Mouse (Mus musculus) intestine, embryonic 14.5 days (tissue): ENCODE measurements around the gene Fam131c. TPM values are rescaled to one million over a fixed set of nuclear protein-coding genes. Genes with fewer than 3 reads are reported as not detected.

Experiments
- ATAC-seq: fragments of 200-750 bp; cut with Nextera tagmentation; replicated peaks from 2 replicates; pipeline ENCODE4 v1.8.0; 2017; ENCODE audit warnings: low read depth, moderate number of reproducible peaks, moderate TSS enrichment, moderate library complexity; ENCODE audit not compliant: low FRiP score, low TSS enrichment
- DNase-seq: peaks from one replicate; pipeline ENCODE4 v3.0.0-alpha.2; 2018; ENCODE audit warnings: low spot score
- H3K27ac ChIP-seq: fragments of 300-500 bp; sonication (generic); 2 replicates; pipeline ENCODE4 v1.5.1; 2014; ENCODE audit warnings: low read depth, mild to moderate bottlenecking, control low read depth
- H3K27me3 ChIP-seq: fragments of 300-500 bp; sonication (generic); replicated peaks from 2 replicates; pipeline ENCODE4 v1.6.1; 2014; ENCODE audit warnings: low read length, control low read depth; ENCODE audit not compliant: control insufficient read depth, insufficient read depth
- H3K36me3 ChIP-seq: fragments of 300-500 bp; sonication (generic); 2 replicates; pipeline ENCODE4 v1.6.1; 2014; ENCODE audit warnings: low read length, control low read depth; ENCODE audit not compliant: control insufficient read depth, insufficient read depth
- H3K4me1 ChIP-seq: fragments of 300-500 bp; sonication (generic); replicated peaks from 2 replicates; pipeline ENCODE4 v1.6.1; 2014; ENCODE audit warnings: low read length, control low read depth, mixed read lengths; ENCODE audit not compliant: control insufficient read depth, insufficient read depth
- H3K4me2 ChIP-seq: fragments of 300-500 bp; sonication (generic); 2 replicates; pipeline ENCODE4 v1.6.1; 2014; ENCODE audit warnings: low read length
- H3K4me3 ChIP-seq: fragments of 300-500 bp; sonication (generic); 2 replicates; pipeline ENCODE4 v1.5.1; 2014; ENCODE audit warnings: low read depth, low read length, control low read depth, mixed read lengths
- H3K9ac ChIP-seq: fragments of 300-500 bp; sonication (generic); 2 replicates; pipeline ENCODE4 v1.6.1; 2014; ENCODE audit warnings: mild to moderate bottlenecking, low read length
- H3K9me3 ChIP-seq: fragments of 300-500 bp; sonication (generic); 2 replicates; pipeline ENCODE4 v1.6.1; 2016; ENCODE audit warnings: low read length, control low read depth; ENCODE audit not compliant: control insufficient read depth
- WGBS: fragments of 180-500 bp; shearing (Covaris S2); extraction: QIAGEN DNeasy Blood & Tissue Kit; methylation state at CpG from one replicate; pipeline ENCODE4 v1.1.7; 2014; 5-methylcytosine and 5-hydroxymethylcytosine counted together
- polyA plus RNA-seq: library from polyadenylated mRNA; unstranded; fragments of >200 nt; fragmentation: Nextera tagmentation; extraction: Ambion mirVana; gene quantifications from 2 replicates; pipeline ENCODE4 v1.2.1, GENCODE M21; 2014

Fam131c gene
- polyA plus RNA-seq, 1 experiment from 2014 or later, result 2.9 TPM

GRCm38 (mm10) chr4:141347365-141347797 is 20.6 kb upstream of the Fam131c start:
- ATAC-seq (no peak; the same call in 1 of the 2 replicates), DNase-seq (no peak)
- 55% methylated on average over 8 of the region's 8 CpGs for WGBS
- H3K9ac ChIP-seq, result no peak overlapping the region
- peaks cover 12% of the 10 kb centered on the region; the same call in 1 of the 2 replicates for H3K4me1 ChIP-seq
- no peak overlapping the region for H3K27ac ChIP-seq
- H3K27me3 ChIP-seq, result no peaks in the 10 kb centered on the region
- H3K36me3 ChIP-seq, result no peaks in the 10 kb centered on the region
- no peak overlapping the region for H3K4me2 ChIP-seq
- H3K9me3 ChIP-seq, result no peaks in the 10 kb centered on the region
- no peak overlapping the region for H3K4me3 ChIP-seq

- DNase-seq, result no peak
- Histone ChIP-seq H3K36me3 (no peaks in the 10 kb centered on the region), H3K27ac (no peak overlapping the region), H3K4me3 (no peak overlapping the region), H3K27me3 (no peaks in the 10 kb centered on the region), H3K4me2 (no peak overlapping the region), H3K9ac (no peak overlapping the region), H3K4me1 (peaks cover 8% of the 10 kb centered on the region; the same call in 1 of the 2 replicates), H3K9me3 (no peaks in the 10 kb centered on the region)
- WGBS, result 74% methylated on average over 11 of the region's 11 CpGs
- no peak for ATAC-seq
Observed at GRCm38 (mm10) chr4:141348616-141349015, 19.4 kb upstream of the Fam131c start.

GRCm38 (mm10) chr4:141350015-141350414 is 18.0 kb upstream of the Fam131c start:
- no peak overlapping the region for H3K4me3 ChIP-seq
- DNase-seq (no peak), ATAC-seq (no peak)
- H3K4me1 ChIP-seq, result peaks cover 8% of the 10 kb centered on the region; the same call in 1 of the 2 replicates
- no peaks in the 10 kb centered on the region for H3K9me3 ChIP-seq
- WGBS, result 67% methylated on average over 12 of the region's 12 CpGs
- no peaks in the 10 kb centered on the region for H3K36me3 ChIP-seq
- no peak overlapping the region for H3K4me2 ChIP-seq
- H3K27me3 ChIP-seq, result no peaks in the 10 kb centered on the region
- H3K9ac ChIP-seq, result no peak overlapping the region
- H3K27ac ChIP-seq, result no peak overlapping the region

GRCm38 (mm10) chr4:141351972-141352371 is 16.0 kb upstream of the Fam131c start:
- H3K27me3 ChIP-seq, result no peaks in the 10 kb centered on the region
- 39% methylated on average over 7 of the region's 7 CpGs for WGBS
- H3K27ac ChIP-seq, result no peak overlapping the region
- peaks cover 8% of the 10 kb centered on the region; the same call in 1 of the 2 replicates for H3K4me1 ChIP-seq
- ATAC-seq (no peak), DNase-seq (no peak)
- H3K9ac ChIP-seq, result no peak overlapping the region
- H3K4me2 ChIP-seq, result no peak overlapping the region
- H3K36me3 ChIP-seq, result no peaks in the 10 kb centered on the region
- no peaks in the 10 kb centered on the region for H3K9me3 ChIP-seq
- H3K4me3 ChIP-seq, result no peak overlapping the region

GRCm38 (mm10) chr4:141352986-141353385 is 15.0 kb upstream of the Fam131c start:
- no peak for ATAC-seq
- H3K36me3 ChIP-seq, result no peaks in the 10 kb centered on the region
- no peaks in the 10 kb centered on the region for H3K27me3 ChIP-seq
- H3K4me2 ChIP-seq, result no peak overlapping the region
- H3K4me1 ChIP-seq, result peaks cover 3% of the 10 kb centered on the region; the same call in 1 of the 2 replicates
- H3K27ac ChIP-seq, result no peak overlapping the region
- 81% methylated on average over 5 of the region's 5 CpGs for WGBS
- H3K9ac ChIP-seq, result no peak overlapping the region
- H3K4me3 ChIP-seq, result no peak overlapping the region
- H3K9me3 ChIP-seq, result no peaks in the 10 kb centered on the region; the same call in 1 of the 2 replicates
- no peak for DNase-seq

DNA sequence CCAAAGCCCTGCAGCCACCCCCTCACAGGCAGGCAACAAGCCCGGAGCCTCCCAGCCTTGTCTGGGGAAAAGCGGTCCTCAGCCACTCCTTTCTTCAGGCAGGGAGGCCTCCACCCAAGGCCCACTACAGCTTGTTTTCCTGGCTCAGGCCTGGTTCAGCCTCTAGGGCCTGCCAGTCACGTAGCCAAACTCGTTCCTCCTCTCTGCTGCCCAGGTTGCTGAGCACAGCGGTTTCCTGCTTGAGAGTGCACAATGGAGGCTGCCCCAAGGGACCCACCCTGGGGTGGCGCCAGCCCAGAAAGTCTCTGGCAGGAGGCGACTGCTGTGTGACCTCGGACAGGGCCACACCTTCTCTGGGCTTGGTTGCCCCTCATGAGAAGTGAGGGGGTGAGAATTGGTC is 14.2 kb upstream of the Fam131c start:
- peak; percentile 50; the same call in 1 of the 2 replicates for ATAC-seq

DNA sequence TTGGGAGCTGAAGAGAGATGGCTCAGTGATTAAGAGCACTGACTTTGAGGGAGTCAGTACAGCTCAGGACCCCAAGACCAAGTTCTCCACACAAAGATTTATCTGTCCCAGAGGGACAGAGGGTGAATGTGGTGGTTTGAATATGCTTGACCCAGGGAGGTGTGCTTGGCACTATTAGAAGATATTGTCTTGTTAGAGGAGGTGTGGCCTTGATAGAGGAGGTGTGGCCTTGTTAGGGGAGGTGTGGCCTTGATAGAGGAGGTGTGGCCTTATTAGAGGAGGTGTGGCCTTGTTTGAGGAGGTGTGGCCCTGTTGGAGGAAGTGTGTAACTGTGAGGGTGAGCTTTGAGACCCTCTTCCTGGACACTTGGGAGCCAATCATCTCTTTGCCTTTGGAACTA is 10.2 kb upstream of the Fam131c start:
- no peak overlapping the region for H3K27ac ChIP-seq
- H3K27me3 ChIP-seq, result no peaks in the 10 kb centered on the region
- ATAC-seq (no peak), DNase-seq (no peak)
- H3K9ac ChIP-seq, result no peak overlapping the region
- no peak overlapping the region for H3K4me2 ChIP-seq
- H3K4me3 ChIP-seq, result no peak overlapping the region
- no peaks in the 10 kb centered on the region for H3K36me3 ChIP-seq
- no peaks in the 10 kb centered on the region; the same call in 1 of the 2 replicates for H3K9me3 ChIP-seq
- peaks cover 7% of the 10 kb centered on the region for H3K4me1 ChIP-seq

More for the DNA sequence above, 14.2 kb upstream of the Fam131c start:
- WGBS, result 58% methylated on average over 8 of the region's 8 CpGs
- Histone ChIP-seq H3K4me3 (no peak overlapping the region), H3K4me2 (no peak overlapping the region), H3K9me3 (no peaks in the 10 kb centered on the region; the same call in 1 of the 2 replicates), H3K36me3 (no peaks in the 10 kb centered on the region), H3K27me3 (no peaks in the 10 kb centered on the region), H3K27ac (0 out of 2 replicates have a peak overlapping the region, but pooled peaks have one; percentile 3), H3K9ac (no peak overlapping the region), H3K4me1 (peaks cover 3% of the 10 kb centered on the region; the same call in 1 of the 2 replicates)
- no peak for DNase-seq

GRCm38 (mm10) chr4:141359222-141359621 is 8.8 kb upstream of the Fam131c start:
- no peak overlapping the region for H3K9ac ChIP-seq
- no peak overlapping the region for H3K27ac ChIP-seq
- no peak for ATAC-seq
- H3K36me3 ChIP-seq, result no peaks in the 10 kb centered on the region
- H3K4me2 ChIP-seq, result no peak overlapping the region
- peaks cover 7% of the 10 kb centered on the region for H3K4me1 ChIP-seq
- WGBS, result 85% methylated on average over 6 of the region's 6 CpGs
- no peaks in the 10 kb centered on the region; the same call in 1 of the 2 replicates for H3K9me3 ChIP-seq
- H3K4me3 ChIP-seq, result no peak overlapping the region
- H3K27me3 ChIP-seq, result 0 out of 2 replicates have a peak, but pooled peaks cover 3% of the 10 kb centered on the region
- no peak for DNase-seq

DNA sequence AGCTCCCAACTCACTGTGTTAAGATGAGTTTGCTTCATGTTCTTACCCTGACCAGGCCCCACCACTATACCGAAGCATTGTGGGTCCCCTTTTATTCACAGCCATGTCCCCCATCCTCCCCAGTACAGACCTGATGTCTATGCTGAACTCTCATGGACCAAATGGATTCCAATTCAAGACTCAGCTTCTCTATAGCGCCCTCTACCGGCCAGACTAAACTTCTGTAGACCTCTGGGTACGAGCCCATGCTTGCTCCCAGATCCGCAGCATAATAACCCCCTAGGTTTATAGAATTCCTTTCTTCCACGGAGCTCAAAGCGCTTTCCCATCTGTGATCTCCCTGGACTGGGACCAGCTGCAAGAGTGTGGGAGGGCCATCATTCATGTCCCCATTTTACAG is 7.2 kb upstream of the Fam131c start:
- Histone ChIP-seq H3K4me3 (no peak overlapping the region), H3K27me3 (peaks cover 10% of the 10 kb centered on the region; the same call in 1 of the 2 replicates), H3K27ac (no peak overlapping the region), H3K9me3 (no peaks in the 10 kb centered on the region; the same call in 1 of the 2 replicates), H3K36me3 (no peaks in the 10 kb centered on the region), H3K4me1 (peaks cover 7% of the 10 kb centered on the region), H3K9ac (no peak overlapping the region), H3K4me2 (no peak overlapping the region)
- ATAC-seq (no peak), DNase-seq (peak; percentile 72)
- WGBS, result 36% methylated on average over 7 of the region's 7 CpGs
